In the genomic region with DNA sequence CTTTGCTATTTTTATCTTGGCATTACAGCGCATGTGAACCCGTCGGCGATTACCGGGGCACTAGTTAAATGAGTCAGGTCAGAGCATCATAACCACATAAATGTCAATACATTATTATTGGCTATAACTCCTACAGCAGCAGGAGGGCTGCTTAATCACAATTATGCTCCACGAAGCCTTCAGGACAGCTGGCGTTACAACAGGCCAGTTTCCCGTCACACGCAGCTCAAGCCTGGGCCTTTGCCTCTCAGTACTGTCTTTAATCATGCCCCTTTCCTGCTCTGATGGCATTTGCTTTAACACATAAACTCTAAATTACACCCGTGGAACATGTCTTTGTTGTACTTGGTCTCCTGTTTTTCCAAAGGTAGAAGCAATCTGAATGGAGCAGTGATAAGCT, we compare ENCODE assay signal across 30 mouse cellular contexts. TPM values are rescaled to one million over a fixed set of nuclear protein-coding genes. Genes with fewer than 3 reads are reported as not detected.
DNase-seq lines count a peak whose midpoint lies in the region; ATAC-seq lines count a peak whose summit lies in the region.
"Had no signal": no experiment of that assay in that cellular context is flagged by ENCODE, and none has a peak within 500 bp of the region (broad histone marks: within the 10 kb centered on the region; RNA-seq: fewer than 3 reads in every experiment).

No protein-coding gene starts in this region.

- no peaks in the 10 kb centered on the region for H3K36me3 ChIP-seq in hindbrain, embryonic 11.5 days (ENCODE audit: control insufficient read depth, insufficient read depth, low read length)
- H3K36me3 ChIP-seq in hindbrain, embryonic 16.5 days (ENCODE audit: control insufficient read depth, insufficient read depth, low read length), result no peaks in the 10 kb centered on the region
- no peaks in the 10 kb centered on the region for H3K36me3 ChIP-seq in limb, embryonic 10.5 days
- H3K36me3 ChIP-seq: embryonic facial prominence, embryonic 13.5 days; forebrain, embryonic 10.5 days; forebrain, embryonic 15.5 days; heart, embryonic 15.5 days; hindbrain, embryonic 12.5 days had no signal

- H3K4me2 ChIP-seq in hindbrain, embryonic 11.5 days (replicated peaks; ENCODE audit: low read depth, low read length), result no peak overlapping the region
- no peak overlapping the region for H3K4me2 ChIP-seq in hindbrain, embryonic 16.5 days (ENCODE audit: low read length)
- H3K4me2 ChIP-seq: embryonic facial prominence, embryonic 13.5 days; forebrain, embryonic 15.5 days; heart, embryonic 15.5 days; hindbrain, embryonic 12.5 days had no signal

- ATAC-seq in hindbrain, embryonic 11.5 days (ENCODE audit: low FRiP score), result 0 out of 2 replicates have a peak, but pooled peaks have one; percentile 39
- ATAC-seq in hindbrain, embryonic 16.5 days, result no peak
- ATAC-seq: forebrain, embryonic 15.5 days; intestine, postnatal 0 days; Patski had no signal

- no peaks in the 10 kb centered on the region for H3K9me3 ChIP-seq in hindbrain, embryonic 11.5 days (ENCODE audit: control insufficient read depth, low read length)
- H3K9me3 ChIP-seq in hindbrain, embryonic 16.5 days (ENCODE audit: control insufficient read depth, low read length), result no peaks in the 10 kb centered on the region
- no peaks in the 10 kb centered on the region for H3K9me3 ChIP-seq in limb, embryonic 10.5 days (replicated peaks)
- H3K9me3 ChIP-seq: embryonic facial prominence, embryonic 13.5 days; forebrain, embryonic 10.5 days; forebrain, embryonic 15.5 days; heart, embryonic 15.5 days; hindbrain, embryonic 12.5 days had no signal

- H3K4me1 ChIP-seq in hindbrain, embryonic 11.5 days (replicated peaks; ENCODE audit: control insufficient read depth, insufficient read depth, low read length), result no peaks in the 10 kb centered on the region
- H3K4me1 ChIP-seq in hindbrain, embryonic 16.5 days (ENCODE audit: control insufficient read depth, insufficient read depth, low read depth, low read length), result no peaks in the 10 kb centered on the region
- H3K4me1 ChIP-seq in limb, embryonic 10.5 days, result peaks cover 38% of the 10 kb centered on the region
- H3K4me1 ChIP-seq: embryonic facial prominence, embryonic 13.5 days; forebrain, embryonic 10.5 days; heart, embryonic 15.5 days had no signal

- H3K27me3 ChIP-seq in hindbrain, embryonic 11.5 days (ENCODE audit: control insufficient read depth, insufficient read depth, low read length), result no peaks in the 10 kb centered on the region
- H3K27me3 ChIP-seq in hindbrain, embryonic 16.5 days (replicated peaks; ENCODE audit: control insufficient read depth, insufficient read depth, low read length), result no peaks in the 10 kb centered on the region
- no peaks in the 10 kb centered on the region for H3K27me3 ChIP-seq in limb, embryonic 10.5 days (ENCODE audit: low read depth, poor library complexity, severe bottlenecking)
- H3K27me3 ChIP-seq: embryonic facial prominence, embryonic 13.5 days; forebrain, embryonic 15.5 days; heart, embryonic 15.5 days; hindbrain, embryonic 12.5 days had no signal

- H3K27ac ChIP-seq in hindbrain, embryonic 11.5 days (ENCODE audit: low read depth, low read length), result no peak overlapping the region
- no peak overlapping the region for H3K27ac ChIP-seq in hindbrain, embryonic 16.5 days (ENCODE audit: low read depth, low read length)
- peak overlapping the region; percentile 68 for H3K27ac ChIP-seq in limb, embryonic 10.5 days
- H3K27ac ChIP-seq: embryonic facial prominence, embryonic 13.5 days; forebrain, embryonic 10.5 days; forebrain, embryonic 15.5 days; heart, embryonic 15.5 days; hindbrain, embryonic 12.5 days; left cerebral cortex, adult 2 months; liver, embryonic 14.5 days; macrophage had no signal

- WGBS in hindbrain, embryonic 11.5 days, result 69% methylated on average over 10 of the region's 10 CpGs
- WGBS in hindbrain, embryonic 16.5 days, result 48% methylated on average over 10 of the region's 10 CpGs
- 22% methylated on average over 10 of the region's 10 CpGs for WGBS in limb, embryonic 10.5 days

- H3K4me3 ChIP-seq in hindbrain, embryonic 11.5 days (ENCODE audit: low read depth, low read length), result no peak overlapping the region
- H3K4me3 ChIP-seq in hindbrain, embryonic 16.5 days (ENCODE audit: low read length), result no peak overlapping the region
- H3K4me3 ChIP-seq in limb, embryonic 10.5 days, result no peak overlapping the region
- H3K4me3 ChIP-seq: embryonic facial prominence, embryonic 13.5 days; forebrain, embryonic 10.5 days; forebrain, embryonic 15.5 days; heart, embryonic 15.5 days; hindbrain, embryonic 12.5 days; left cerebral cortex, adult 2 months had no signal

- H3K9ac ChIP-seq in hindbrain, embryonic 11.5 days (ENCODE audit: low read depth, low read length), result no peak overlapping the region
- no peak overlapping the region for H3K9ac ChIP-seq in hindbrain, embryonic 16.5 days (ENCODE audit: low read depth, low read length)
- H3K9ac ChIP-seq: embryonic facial prominence, embryonic 13.5 days; forebrain, embryonic 15.5 days; heart, embryonic 15.5 days; hindbrain, embryonic 12.5 days; liver, embryonic 14.5 days had no signal

- no peak for DNase-seq in hindbrain, embryonic 11.5 days (ENCODE audit: low spot score)
- peak; percentile 34 for DNase-seq in embryo, embryonic 10.5 days (ENCODE audit: low spot score)
- peak; percentile 65 for DNase-seq in limb, embryonic 10.5 days (ENCODE audit: low spot score)
- DNase-seq in retina, postnatal 1 day, result peak; percentile 15
- DNase-seq in layer of hippocampus, adult 9-10 months (ENCODE audit: low spot score), result no peak
- DNase-seq in right cerebral cortex, postnatal 25 days, result no peak
- DNase-seq: adrenal gland, postnatal 14 days; cerebellum, adult 18-20 months; cerebellum, postnatal 14 days; kidney, adult 9 months; kidney, postnatal 14 days; left cerebral cortex, postnatal 4 days; liver; lung, adult 2 months; lung, postnatal 10 days; midbrain, embryonic 14.5 days; thymus, adult 2 months; thymus, postnatal 36 days had no signal

RNA-seq across cellular contexts. Expression of a gene that starts 41.5 kb away (rescaled TPM):
- polyA plus RNA-seq in hindbrain, embryonic 11.5 days (2014; fragmentation: Nextera tagmentation; extraction: Ambion mirVana), result 45.0 and 47.8 TPM in 2 replicates
- 30.4 and 31.5 TPM in 2 replicates for polyA plus RNA-seq in hindbrain, embryonic 16.5 days (2015; fragmentation: Nextera tagmentation; extraction: Ambion mirVana)
- 54.6 and 54.7 TPM in 2 replicates for polyA plus RNA-seq in limb, embryonic 10.5 days (2016; fragmentation: Nextera tagmentation; extraction: Ambion mirVana)

RNA-seq across cellular contexts. Expression of a gene that starts 41.9 kb away (rescaled TPM):
- 23.7 and 32.7 TPM in 2 replicates for polyA plus RNA-seq in hindbrain, embryonic 11.5 days (2014; fragmentation: Nextera tagmentation; extraction: Ambion mirVana)
- polyA plus RNA-seq in hindbrain, embryonic 16.5 days (2015; fragmentation: Nextera tagmentation; extraction: Ambion mirVana), result 17.5 and 23.5 TPM in 2 replicates
- polyA plus RNA-seq in limb, embryonic 10.5 days (2016; fragmentation: Nextera tagmentation; extraction: Ambion mirVana), result 101 and 131 TPM in 2 replicates
- polyA plus RNA-seq: cortical plate, adult 2 months had no signal

Comparison
In these comparisons a context has a peak if more than half of its experiments do, and no peak if none do; other contexts are left out.
1. DNase-seq: peak in embryo, embryonic 10.5 days (single experiment), limb, embryonic 10.5 days (single experiment) and retina, postnatal 1 day (single experiment); none in hindbrain, embryonic 11.5 days (single experiment), layer of hippocampus, adult 9-10 months (single experiment) and right cerebral cortex, postnatal 25 days (single experiment).